Mouse (Mus musculus): ENCODE results near the gene Eml6. TPM values are rescaled to one million over a fixed set of nuclear protein-coding genes. Genes with fewer than 3 reads are reported as not detected.
"Not testable (repeated sequence)": the region's sequence is repeated elsewhere in the genome, so short reads cannot be mapped to it uniquely, and the experiment has no call there.

Eml6 gene
- polyA plus RNA-seq, 1 experiment from 2014 or later = 1.2 TPM

- Histone ChIP-seq H3K9ac (no peak overlapping the region), H3K36me3 (no peaks in the 10 kb centered on the region), H3K27me3 (no peaks in the 10 kb centered on the region), H3K4me3 (replicated peaks) (no peak overlapping the region), H3K27ac (replicated peaks) (no peak overlapping the region), H3K9me3 (replicated peaks) (no peaks in the 10 kb centered on the region), H3K4me1 (no peaks in the 10 kb centered on the region), H3K4me2 (replicated peaks) (no peak overlapping the region)
- ATAC-seq (ENCODE audit: insufficient number of reproducible peaks, low FRiP score, low TSS enrichment, low read depth) = no peak
Observed at GRCm38 (mm10) chr11:29768523-29768922, 257.3 kb downstream of the Eml6 start.

- H3K4me1 ChIP-seq = no peaks in the 10 kb centered on the region
- no peak overlapping the region for H3K27ac ChIP-seq (replicated peaks)
- no peaks in the 10 kb centered on the region for H3K36me3 ChIP-seq
- no peak overlapping the region for H3K4me2 ChIP-seq (replicated peaks)
- H3K9ac ChIP-seq = no peak overlapping the region
- ATAC-seq (ENCODE audit: insufficient number of reproducible peaks, low FRiP score, low TSS enrichment, low read depth) = no peak
- 76% methylated on average over 11 of the region's 11 CpGs for WGBS
- no peak overlapping the region for H3K4me3 ChIP-seq (replicated peaks)
- no peaks in the 10 kb centered on the region for H3K9me3 ChIP-seq (replicated peaks)
- H3K27me3 ChIP-seq = no peaks in the 10 kb centered on the region
Observed at GRCm38 (mm10) chr11:29766313-29766982, 259.4 kb downstream of the Eml6 start.

- H3K4me2 ChIP-seq (replicated peaks) = no peak overlapping the region
- ATAC-seq (ENCODE audit: insufficient number of reproducible peaks, low FRiP score, low TSS enrichment, low read depth) = no peak
- no peaks in the 10 kb centered on the region for H3K4me1 ChIP-seq
- no peak overlapping the region for H3K9ac ChIP-seq
- H3K27ac ChIP-seq (replicated peaks) = no peak overlapping the region
- no peaks in the 10 kb centered on the region for H3K27me3 ChIP-seq
- no peak overlapping the region for H3K4me3 ChIP-seq (replicated peaks)
- no peaks in the 10 kb centered on the region for H3K9me3 ChIP-seq (replicated peaks)
- 53% methylated on average over 4 of the region's 4 CpGs for WGBS
- no peaks in the 10 kb centered on the region for H3K36me3 ChIP-seq
Observed at GRCm38 (mm10) chr11:29765063-29765462, 260.8 kb downstream of the Eml6 start.

DNA sequence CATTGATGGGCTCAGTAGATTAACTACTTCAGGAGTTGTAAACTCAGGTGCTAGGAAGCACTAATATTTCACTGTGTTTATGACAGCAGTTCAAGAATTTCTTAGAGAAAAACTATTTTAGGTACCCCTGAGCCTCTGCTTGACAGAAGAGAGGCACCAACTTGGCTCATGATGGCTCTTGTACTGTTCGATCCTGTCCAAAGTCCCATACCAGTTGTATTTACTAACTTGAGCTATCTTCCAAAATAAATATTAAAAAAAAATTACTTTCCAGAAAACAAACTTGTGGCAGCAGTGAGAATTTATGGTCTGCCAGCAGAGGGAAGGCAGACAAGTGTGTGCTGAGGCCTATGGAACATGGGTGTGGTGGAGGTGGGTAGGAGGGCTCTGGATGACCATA is 263.1 kb downstream of the Eml6 start:
- 87% methylated on average over 1 of the region's 1 CpGs for WGBS
- ATAC-seq (ENCODE audit: insufficient number of reproducible peaks, low FRiP score, low TSS enrichment, low read depth) = no peak
- Histone ChIP-seq H3K9ac (no peak overlapping the region), H3K4me3 (replicated peaks) (no peak overlapping the region), H3K27me3 (no peaks in the 10 kb centered on the region), H3K36me3 (no peaks in the 10 kb centered on the region), H3K9me3 (replicated peaks) (no peaks in the 10 kb centered on the region), H3K4me2 (replicated peaks) (no peak overlapping the region), H3K4me1 (no peaks in the 10 kb centered on the region), H3K27ac (replicated peaks) (no peak overlapping the region)

- Histone ChIP-seq H3K9me3 (replicated peaks) (no peaks in the 10 kb centered on the region), H3K27ac (replicated peaks) (no peak overlapping the region), H3K4me3 (replicated peaks) (no peak overlapping the region), H3K4me2 (replicated peaks) (no peak overlapping the region), H3K27me3 (no peaks in the 10 kb centered on the region), H3K4me1 (no peaks in the 10 kb centered on the region), H3K9ac (no peak overlapping the region), H3K36me3 (no peaks in the 10 kb centered on the region)
- no peak for ATAC-seq (ENCODE audit: insufficient number of reproducible peaks, low FRiP score, low TSS enrichment, low read depth)
- 91% methylated on average over 9 of the region's 9 CpGs for WGBS
Observed at GRCm38 (mm10) chr11:29761387-29761786, 264.4 kb downstream of the Eml6 start.

DNA sequence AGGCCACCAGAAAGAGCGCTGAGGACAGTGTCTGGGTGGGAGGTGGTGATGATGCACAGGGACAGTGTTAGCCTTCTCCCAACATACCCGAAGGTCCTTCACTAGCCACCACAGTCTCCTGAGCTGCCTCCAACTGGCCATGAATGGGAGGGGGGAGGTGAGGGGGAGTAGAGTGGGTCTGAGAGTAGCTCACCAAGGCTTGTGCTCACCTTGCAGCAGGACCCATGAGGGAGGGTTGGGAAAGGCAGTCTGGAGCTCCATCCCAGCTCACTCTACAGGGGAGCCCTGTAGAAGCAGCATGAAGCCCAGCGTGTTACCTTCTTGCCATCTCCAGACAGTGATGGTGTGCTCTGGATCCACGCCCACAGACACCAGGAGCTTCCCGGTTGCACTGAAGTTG is 267.2 kb downstream of the Eml6 start:
- Histone ChIP-seq H3K4me2 (replicated peaks) (no peak overlapping the region), H3K36me3 (no peaks in the 10 kb centered on the region), H3K4me1 (no peaks in the 10 kb centered on the region), H3K27ac (replicated peaks) (no peak overlapping the region), H3K9me3 (replicated peaks) (no peaks in the 10 kb centered on the region), H3K9ac (no peak overlapping the region), H3K4me3 (replicated peaks) (no peak overlapping the region), H3K27me3 (no peaks in the 10 kb centered on the region)
- no peak for ATAC-seq (ENCODE audit: insufficient number of reproducible peaks, low FRiP score, low TSS enrichment, low read depth)
- WGBS = 90% methylated on average over 5 of the region's 5 CpGs

DNA sequence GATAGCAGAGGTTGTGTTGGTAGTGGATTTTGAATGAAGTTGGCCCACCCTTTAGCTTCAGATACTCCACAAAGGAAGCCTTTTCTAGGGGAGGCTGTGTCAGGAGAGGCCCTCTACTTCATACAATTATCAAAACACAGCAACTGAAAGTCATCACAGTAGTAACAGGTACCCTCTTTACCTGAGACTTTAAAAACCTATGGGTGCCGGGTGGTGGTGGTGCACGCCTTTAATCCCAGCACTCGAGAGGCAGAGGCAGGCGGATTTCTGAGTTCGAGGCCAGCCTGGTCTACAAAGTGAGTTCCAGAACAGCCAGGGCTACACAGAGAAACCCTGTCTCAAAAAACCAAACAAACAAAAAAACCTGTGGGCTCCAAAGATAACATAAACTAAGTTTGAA is 269.8 kb downstream of the Eml6 start:
- not testable (repeated sequence) for H3K4me2 ChIP-seq (replicated peaks); H3K4me3 ChIP-seq (replicated peaks); H3K9ac ChIP-seq; H3K4me1 ChIP-seq; H3K36me3 ChIP-seq; H3K27me3 ChIP-seq; H3K9me3 ChIP-seq (replicated peaks); ATAC-seq (ENCODE audit: insufficient number of reproducible peaks, low FRiP score, low TSS enrichment, low read depth); H3K27ac ChIP-seq (replicated peaks)
- WGBS = 91% methylated on average over 5 of the region's 5 CpGs

DNA sequence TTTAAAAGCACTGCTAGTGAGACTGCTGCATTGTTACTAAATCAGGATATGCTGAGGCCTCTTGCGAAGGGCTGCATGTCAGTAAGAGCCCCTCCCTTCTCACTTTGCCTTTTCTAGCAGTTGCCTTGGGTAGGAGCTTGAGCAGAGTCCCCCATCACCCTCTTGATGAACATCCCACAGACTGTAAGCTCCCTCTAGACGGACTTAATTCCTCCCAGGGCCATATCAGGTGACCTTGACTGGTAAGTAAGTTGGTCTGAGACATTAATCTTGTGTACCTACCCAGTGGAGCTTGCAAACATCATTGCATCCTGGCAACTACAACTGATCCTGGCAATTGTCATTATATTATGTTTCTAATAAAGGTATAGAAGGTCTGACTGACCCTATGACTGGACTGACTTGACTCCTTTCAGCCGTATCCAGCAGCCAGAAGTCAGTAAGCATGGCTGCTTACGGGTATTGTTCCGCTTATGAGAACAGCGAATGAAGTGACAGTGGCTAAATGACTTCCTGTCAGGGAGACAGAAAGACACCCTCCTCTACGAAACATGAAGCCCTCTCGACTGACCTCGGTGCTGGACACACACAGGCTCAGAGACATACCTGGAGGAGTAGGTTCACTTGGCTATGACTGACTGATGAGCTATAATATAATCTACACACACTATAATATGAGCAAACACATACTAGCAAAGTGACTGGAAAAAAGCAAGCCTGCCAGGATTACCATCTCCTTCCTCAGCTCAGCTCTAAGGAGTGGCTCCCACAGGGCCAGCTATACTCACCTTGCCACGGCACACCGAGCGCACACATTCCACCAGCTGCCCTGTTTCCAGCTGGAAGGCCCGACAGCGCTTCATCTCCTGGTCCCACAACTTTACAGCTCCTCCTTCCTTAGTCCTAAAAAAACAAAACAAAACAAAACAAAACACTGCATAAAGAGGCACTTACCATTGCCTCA is 273.9 kb downstream of the Eml6 start:
- Histone ChIP-seq H3K9ac (no peak overlapping the region), H3K9me3 (replicated peaks) (no peaks in the 10 kb centered on the region), H3K27me3 (no peaks in the 10 kb centered on the region), H3K27ac (replicated peaks) (no peak overlapping the region), H3K4me2 (replicated peaks) (no peak overlapping the region), H3K4me1 (no peaks in the 10 kb centered on the region), H3K36me3 (peaks cover 11% of the 10 kb centered on the region), H3K4me3 (replicated peaks) (no peak overlapping the region)
- ATAC-seq (ENCODE audit: insufficient number of reproducible peaks, low FRiP score, low TSS enrichment, low read depth) = no peak
- whole genome bisulfite sequencing = 83% methylated on average over 14 of the region's 14 CpGs

- H3K9me3 ChIP-seq (replicated peaks) = no peaks in the 10 kb centered on the region
- H3K4me3 ChIP-seq (replicated peaks) = no peak overlapping the region
- no peak overlapping the region for H3K27ac ChIP-seq (replicated peaks)
- no peaks in the 10 kb centered on the region for H3K4me1 ChIP-seq
- peaks cover 20% of the 10 kb centered on the region for H3K36me3 ChIP-seq
- no peaks in the 10 kb centered on the region for H3K27me3 ChIP-seq
- no peak overlapping the region for H3K9ac ChIP-seq
- no peak overlapping the region for H3K4me2 ChIP-seq (replicated peaks)
- WGBS = 93% methylated on average over 2 of the region's 2 CpGs
- no peak for ATAC-seq (ENCODE audit: insufficient number of reproducible peaks, low FRiP score, low TSS enrichment, low read depth)
Observed at GRCm38 (mm10) chr11:29751013-29751412, 274.8 kb downstream of the Eml6 start.

- Histone ChIP-seq H3K36me3 (peaks cover 30% of the 10 kb centered on the region), H3K4me2 (replicated peaks) (no peak overlapping the region), H3K27me3 (no peaks in the 10 kb centered on the region), H3K27ac (replicated peaks) (no peak overlapping the region), H3K9ac (no peak overlapping the region), H3K9me3 (replicated peaks) (no peaks in the 10 kb centered on the region), H3K4me1 (no peaks in the 10 kb centered on the region), H3K4me3 (replicated peaks) (no peak overlapping the region)
- 100% methylated on average over 1 of the region's 1 CpGs for WGBS
- ATAC-seq (ENCODE audit: insufficient number of reproducible peaks, low FRiP score, low TSS enrichment, low read depth) = no peak
Observed at GRCm38 (mm10) chr11:29749468-29749829, 276.4 kb downstream of the Eml6 start.

- no peak overlapping the region for H3K9ac ChIP-seq
- no peak overlapping the region for H3K4me3 ChIP-seq (replicated peaks)
- ATAC-seq (ENCODE audit: insufficient number of reproducible peaks, low FRiP score, low TSS enrichment, low read depth) = no peak
- H3K9me3 ChIP-seq (replicated peaks) = no peaks in the 10 kb centered on the region
- H3K27me3 ChIP-seq = no peaks in the 10 kb centered on the region
- H3K27ac ChIP-seq (replicated peaks) = no peak overlapping the region
- WGBS = 81% methylated on average over 8 of the region's 8 CpGs
- H3K4me1 ChIP-seq = no peaks in the 10 kb centered on the region
- no peak overlapping the region for H3K4me2 ChIP-seq (replicated peaks)
- H3K36me3 ChIP-seq = peaks cover 30% of the 10 kb centered on the region
Observed at GRCm38 (mm10) chr11:29748750-29749467, 276.9 kb downstream of the Eml6 start.

Measured in embryonic facial prominence, embryonic 15.5 days (tissue).